Mouse (Mus musculus): ENCODE measurements at regions not wholly inside any gene's neighbourhood (a gene's known extent, or its start where the extent isn't known, plus 50 kb on each side); places are given as distances from the start of the nearest gene placed in this dataset.
A peak's percentile ranks its signal among the peaks of the same experiment; 100 is the strongest.

- peak; percentile 31 for DNase-seq (ENCODE audit: low read depth, low spot score)
Measured at GRCm38 (mm10) chr6:148600934-148601333, 156.7 kb upstream of the Tmtc1 start.

GRCm38 (mm10) chr6:148599473-148599872, 155.3 kb upstream of the Tmtc1 start:
- DNase-seq (ENCODE audit: low read depth, low spot score): no peak

- no peak for DNase-seq (ENCODE audit: low read depth, low spot score)
Measured at GRCm38 (mm10) chr6:148598746-148599337, 154.7 kb upstream of the Tmtc1 start.

DNA sequence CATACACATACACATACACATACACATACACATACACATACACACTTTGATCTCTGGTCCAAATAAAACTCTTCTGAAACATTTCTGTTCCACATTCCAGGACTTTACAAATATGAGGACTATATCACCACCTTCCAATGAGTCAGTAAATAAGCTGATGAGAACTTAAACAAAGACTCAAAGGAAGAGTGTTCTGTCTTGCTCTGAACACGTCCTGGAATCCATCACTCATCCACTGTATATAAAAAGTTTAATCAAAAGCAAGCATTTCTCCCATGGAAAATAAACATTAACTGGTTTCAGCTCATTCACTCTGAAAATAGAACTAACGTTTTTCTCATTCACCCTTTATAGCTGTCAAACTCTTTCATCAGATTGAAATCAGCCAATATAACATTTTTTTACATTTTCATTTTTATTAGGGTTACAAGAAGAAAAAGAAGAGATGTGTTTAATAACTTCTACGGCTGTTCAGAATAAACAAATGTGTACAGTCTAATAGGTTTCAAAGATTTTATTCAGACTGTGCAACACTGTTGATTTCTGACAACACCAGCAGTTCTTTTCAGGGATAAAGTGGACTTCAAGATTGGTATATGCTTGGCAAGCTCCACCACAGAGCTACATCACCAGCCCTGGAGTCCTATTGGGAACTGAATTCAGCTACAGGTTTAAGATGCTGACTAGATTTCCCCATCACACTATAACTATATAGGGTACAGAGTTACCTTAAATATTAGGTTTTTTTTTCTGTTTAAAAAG, 151.0 kb upstream of the Tmtc1 start:
- no peak for DNase-seq (ENCODE audit: low read depth, low spot score)

- no peak for DNase-seq (ENCODE audit: low read depth, low spot score)
Measured at GRCm38 (mm10) chr6:148588971-148589370, 144.8 kb upstream of the Tmtc1 start.

DNA sequence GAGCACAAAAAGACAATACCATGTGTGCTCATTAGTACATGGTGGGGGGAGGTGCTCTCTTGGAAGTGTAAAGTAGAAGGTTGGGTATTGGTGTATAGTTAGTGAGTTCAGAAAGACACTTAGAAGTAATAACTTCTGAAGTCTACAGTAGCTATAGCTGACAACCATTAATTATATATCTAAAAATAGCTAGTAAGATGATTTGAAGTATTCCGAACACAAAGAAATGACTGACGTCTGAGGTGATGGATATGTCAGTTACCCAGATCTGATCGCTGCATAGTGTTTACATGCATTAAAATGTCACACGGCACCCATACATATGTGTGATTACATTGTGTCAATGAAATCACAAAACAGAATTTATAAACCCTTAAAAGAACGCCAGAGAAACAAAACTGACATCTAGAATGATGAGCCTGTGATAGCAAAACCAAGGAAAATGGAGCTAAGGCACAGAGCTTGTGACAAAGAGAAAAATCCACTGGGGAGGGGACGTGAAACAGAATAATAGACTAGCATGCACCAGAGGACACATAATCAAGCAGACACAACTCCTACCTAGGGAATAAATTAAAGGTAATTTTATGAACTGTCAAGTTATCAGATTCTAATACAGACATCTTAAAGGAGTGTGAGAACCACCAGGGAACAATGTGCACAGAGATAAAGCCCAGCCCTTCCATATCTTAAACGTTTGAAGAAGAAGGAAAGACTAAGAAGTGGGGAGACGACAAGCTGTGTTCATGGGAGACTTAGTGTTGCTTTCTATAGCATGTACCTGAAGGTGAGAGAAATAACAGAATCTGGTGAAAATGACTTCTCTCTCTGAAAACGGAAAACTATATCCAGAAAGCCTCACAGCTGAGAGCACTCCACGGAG, 142.5 kb upstream of the Tmtc1 start:
- DNase-seq (ENCODE audit: low read depth, low spot score): no peak

DNA sequence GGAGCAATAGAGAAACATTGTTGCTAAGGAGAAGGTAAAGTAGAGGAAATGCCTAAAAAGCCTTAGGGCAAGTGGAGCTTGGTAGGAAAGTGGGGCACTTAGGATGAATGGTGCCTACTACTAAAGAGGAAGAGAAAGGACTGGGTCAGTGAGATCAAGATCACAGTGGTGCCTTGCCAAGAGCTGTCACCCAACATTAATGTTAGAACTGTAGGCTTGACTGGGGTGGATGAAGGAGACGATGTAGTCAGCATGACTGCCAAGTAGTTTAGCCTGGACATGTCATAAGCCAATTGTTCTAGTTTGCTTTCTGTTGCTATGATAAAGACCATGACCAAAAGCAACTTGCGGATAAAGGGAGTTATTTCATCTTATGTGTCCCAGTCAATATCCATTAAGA, 139.9 kb upstream of the Tmtc1 start:
- DNase-seq (ENCODE audit: low read depth, low spot score): no peak

DNA sequence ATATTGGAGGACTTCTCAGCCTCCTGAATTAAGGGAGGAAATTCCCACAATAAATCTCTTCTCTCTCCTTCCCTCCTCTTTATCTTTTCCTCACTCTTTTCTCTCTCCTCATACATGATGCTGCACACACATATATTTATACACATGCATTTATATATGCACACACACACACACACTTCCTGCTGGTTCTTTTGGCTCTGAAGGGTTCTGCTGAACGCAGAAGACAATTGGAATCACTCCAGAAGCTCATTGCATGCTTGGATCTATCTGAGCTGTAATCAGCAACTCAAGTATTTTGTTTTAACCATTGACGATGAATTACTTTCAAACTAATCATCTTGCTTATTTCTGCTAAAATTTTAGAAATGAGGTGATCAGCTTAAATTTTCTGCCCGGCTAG, 134.1 kb upstream of the Tmtc1 start:
- DNase-seq (ENCODE audit: low read depth, low spot score): no peak

GRCm38 (mm10) chr6:148577663-148578062, 133.5 kb upstream of the Tmtc1 start:
- DNase-seq (ENCODE audit: low read depth, low spot score): no peak

DNA sequence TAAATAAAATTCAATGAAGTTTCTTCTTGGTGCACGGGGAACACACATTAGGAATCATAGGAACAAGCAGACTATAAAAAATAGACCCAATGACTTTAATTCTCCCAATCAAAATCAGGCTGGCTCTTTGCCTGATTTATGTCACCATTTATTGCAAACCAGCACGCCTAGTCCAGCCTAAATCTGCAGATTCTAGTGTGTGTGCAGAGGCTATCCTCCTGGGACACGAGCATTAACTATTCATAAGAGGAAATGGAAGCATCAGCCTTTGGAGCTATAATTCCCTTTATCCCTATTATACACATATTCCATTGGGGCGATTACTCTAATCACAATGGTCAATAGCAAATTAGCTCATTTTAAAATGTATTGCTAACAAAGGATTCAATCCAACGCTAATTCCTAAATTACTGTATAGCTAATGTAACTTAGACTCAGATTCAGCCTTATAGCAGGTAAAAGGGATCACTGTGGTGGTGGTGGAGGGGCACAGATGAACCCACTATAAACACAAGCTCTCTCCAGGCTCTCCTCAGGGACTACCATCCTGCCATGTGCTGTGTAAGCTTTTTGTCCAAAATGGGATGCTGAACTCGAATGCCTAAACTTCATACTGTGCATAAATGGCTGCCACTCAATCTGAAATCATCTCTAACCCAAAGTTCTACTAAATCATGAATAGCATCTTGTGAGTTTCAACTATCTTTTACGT, 130.7 kb upstream of the Tmtc1 start:
- DNase-seq (ENCODE audit: low read depth, low spot score): no peak

DNA sequence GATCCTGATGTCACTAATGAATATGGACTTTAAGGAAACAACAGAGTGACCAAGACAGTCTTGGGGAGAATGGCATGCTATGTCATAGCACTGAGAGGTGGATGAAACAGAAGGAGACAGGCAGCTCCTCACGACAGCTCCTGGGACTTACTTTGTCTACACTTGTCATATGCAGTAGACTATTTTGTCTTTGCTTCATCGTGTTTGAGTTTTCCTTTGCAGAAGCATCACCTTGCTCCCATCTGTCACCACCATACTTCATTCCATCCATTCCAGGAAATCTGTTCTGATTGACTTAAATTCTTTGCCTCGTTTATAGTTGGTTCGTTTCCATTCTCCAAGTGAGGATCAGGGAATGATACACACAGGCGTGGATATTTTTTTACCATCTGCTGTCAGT, 128.0 kb upstream of the Tmtc1 start:
- no peak for DNase-seq (ENCODE audit: low read depth, low spot score)

GRCm38 (mm10) chr6:148571651-148572050, 127.5 kb upstream of the Tmtc1 start:
- no peak for DNase-seq (ENCODE audit: low read depth, low spot score)

- DNase-seq (ENCODE audit: low read depth, low spot score): no peak
Measured at GRCm38 (mm10) chr6:148564146-148564545, 120.0 kb upstream of the Tmtc1 start.

DNA sequence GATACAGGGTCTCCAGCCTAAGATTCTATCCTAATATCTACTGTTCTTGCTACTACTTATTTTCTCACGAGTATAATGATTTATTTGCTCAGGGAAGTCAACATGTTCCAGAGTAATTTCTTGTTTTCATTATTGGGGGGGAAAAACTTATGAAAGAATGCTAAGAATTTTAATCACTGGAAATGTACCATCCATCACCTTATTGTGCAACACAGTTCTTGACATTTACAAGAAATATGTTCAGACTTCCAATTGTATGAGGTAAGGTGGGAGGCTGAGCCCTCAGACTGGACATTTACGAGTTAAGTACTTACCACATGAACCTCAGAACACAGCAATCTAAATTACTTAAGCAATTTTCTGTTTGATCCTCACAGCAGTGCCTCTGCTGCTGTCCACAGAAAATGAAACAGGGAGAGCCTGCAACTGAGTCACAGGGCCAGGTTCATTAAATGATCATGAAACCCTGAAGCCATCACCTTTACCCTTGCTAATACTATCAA, 118.1 kb upstream of the Tmtc1 start:
- DNase-seq (ENCODE audit: low read depth, low spot score): peak; percentile 17

GRCm38 (mm10) chr6:148556484-148556871, 112.3 kb upstream of the Tmtc1 start:
- no peak for DNase-seq (ENCODE audit: low read depth, low spot score)

DNA sequence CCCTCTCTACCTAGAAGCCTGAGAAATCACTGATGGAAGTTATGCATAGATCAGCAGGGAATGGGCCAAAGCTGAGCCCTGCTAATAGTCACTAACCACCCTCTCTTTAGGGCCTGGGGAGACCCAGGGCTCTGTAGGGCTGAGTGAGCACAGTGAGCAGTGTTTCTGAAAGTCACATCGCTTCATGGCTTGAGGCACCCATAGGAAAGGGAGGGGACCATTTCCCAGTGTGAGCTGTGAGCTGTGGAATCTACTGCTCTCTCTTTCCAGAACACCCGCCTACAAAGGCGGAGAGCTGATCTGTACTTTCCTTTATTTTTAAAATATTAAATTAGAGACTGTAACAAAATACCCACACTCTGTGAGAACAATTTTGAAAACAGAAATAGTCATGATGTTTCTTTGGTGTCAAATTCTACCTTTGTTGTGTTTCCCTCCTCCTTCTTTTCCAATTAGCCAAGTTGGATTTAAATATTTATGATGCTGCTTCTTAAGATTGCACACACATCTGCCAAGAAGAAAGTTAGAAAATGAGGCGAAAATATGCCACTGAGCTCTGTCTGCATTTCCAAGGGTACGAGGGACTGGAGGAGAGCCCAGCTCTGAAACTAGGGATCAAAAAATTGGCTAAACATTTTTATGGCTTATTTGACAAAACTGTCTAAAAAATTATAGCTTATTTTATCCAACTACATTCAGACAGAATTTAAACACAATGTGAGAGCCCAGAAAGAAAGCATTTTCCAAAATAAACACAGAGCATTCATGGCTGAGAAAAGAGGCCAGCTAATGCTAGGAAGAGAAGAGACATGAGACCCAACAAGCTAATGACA, 111.7 kb upstream of the Tmtc1 start:
- DNase-seq (ENCODE audit: low read depth, low spot score): no peak

GRCm38 (mm10) chr6:148554463-148554862, 110.3 kb upstream of the Tmtc1 start:
- DNase-seq (ENCODE audit: low read depth, low spot score): no peak

DNA sequence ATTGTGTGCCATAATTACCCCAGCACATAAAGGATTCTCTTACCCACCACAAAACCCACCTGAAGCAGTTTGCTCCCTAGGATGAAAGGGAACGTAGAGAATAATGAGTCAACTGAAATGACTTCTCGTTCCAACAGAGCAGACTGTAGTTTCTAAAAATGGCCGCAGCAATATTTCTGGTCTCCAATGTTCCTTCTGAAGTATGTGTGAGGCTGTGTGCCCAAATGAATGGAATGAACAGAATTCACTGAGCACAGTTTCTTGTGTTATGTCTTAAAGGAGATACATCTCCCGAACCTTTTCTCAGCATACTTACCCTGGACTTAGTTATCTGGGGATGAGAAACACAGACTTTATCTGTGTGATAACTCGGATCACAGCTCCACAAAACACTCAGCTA, 109.4 kb upstream of the Tmtc1 start:
- no peak for DNase-seq (ENCODE audit: low read depth, low spot score)

DNA sequence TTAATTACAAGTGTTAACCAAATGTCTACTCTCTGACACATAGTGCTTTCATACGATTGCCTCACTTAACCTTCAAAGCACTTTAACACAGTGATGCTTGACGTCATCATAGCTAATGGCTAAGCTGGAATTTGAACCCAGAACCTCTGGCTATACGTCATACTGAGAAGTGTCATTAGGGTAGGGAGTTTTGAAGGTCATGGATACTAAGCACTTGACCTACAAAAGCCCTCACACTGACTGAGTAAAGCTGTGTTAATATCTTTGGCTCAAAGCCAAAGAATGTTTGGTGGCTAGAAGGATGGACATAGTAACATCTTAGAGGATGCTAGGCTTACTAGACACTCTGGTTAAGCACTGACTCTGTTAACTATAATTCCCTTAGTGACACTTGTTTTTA, 106.9 kb upstream of the Tmtc1 start:
- DNase-seq (ENCODE audit: low read depth, low spot score): no peak

GRCm38 (mm10) chr6:148548138-148548778, 104.1 kb upstream of the Tmtc1 start:
- no peak for DNase-seq (ENCODE audit: low read depth, low spot score)
